Mouse (Mus musculus): Measurements from ENCODE around the gene Zfand2a. TPM values are rescaled to one million over a fixed set of nuclear protein-coding genes. Genes with fewer than 3 reads are reported as not detected.

The Zfand2a gene
- polyA plus RNA-seq, 1 experiment = 15.0 TPM

GRCm38 (mm10) chr5:139440926-139441725 is 43.2 kb downstream of the Zfand2a start:
- H3K79me2 ChIP-seq (ENCODE audit: control insufficient read depth, insufficient read depth) = no peaks in the 10 kb centered on the region
- no peak overlapping the region for H3K4me2 ChIP-seq (ENCODE audit: low read depth)
- H3ac ChIP-seq (ENCODE audit: control insufficient read depth, insufficient read length) = no peak overlapping the region
- no peak overlapping the region for H3K4me3 ChIP-seq
- H3K36me3 ChIP-seq (ENCODE audit: control insufficient read depth, insufficient read depth) = no peaks in the 10 kb centered on the region
- no peak for TF ChIP-seq MYOG (IDR thresholded peaks at IDR 0.05; ENCODE audit: control insufficient read depth in 1 of 3, insufficient read depth in 1 of 3, insufficient read length in 2 of 3, low read depth in 2 of 3)
- no peak for TF ChIP-seq TCF12 (IDR thresholded peaks at IDR 0.05; ENCODE audit: insufficient read depth, poor library complexity, severe bottlenecking)
- no peak for TF ChIP-seq USF1 (IDR thresholded peaks at IDR 0.05; ENCODE audit: low read depth)
- TF ChIP-seq POLR2AphosphoS2 (IDR thresholded peaks at IDR 0.05; ENCODE audit: insufficient read length, low read depth) = no peak
- no peak for TF ChIP-seq POLR2A (IDR thresholded peaks at IDR 0.05; ENCODE audit: insufficient read length, low read depth)
- TF ChIP-seq MAX (IDR thresholded peaks at IDR 0.05; ENCODE audit: low read depth) = no peak
- no peak for TF ChIP-seq MYOD1 (IDR thresholded peaks at IDR 0.05; ENCODE audit: control insufficient read depth in 1 of 3, insufficient read length in 2 of 3, low read depth in 2 of 3)
- TF ChIP-seq SRF (IDR thresholded peaks at IDR 0.05; ENCODE audit: control insufficient read depth, insufficient read length, low read depth) = no peak
- TF ChIP-seq E2F4 (IDR thresholded peaks at IDR 0.05; ENCODE audit: insufficient read depth) = no peak
- no peak for TF ChIP-seq CEBPB (IDR thresholded peaks at IDR 0.05; ENCODE audit: insufficient read depth, poor library complexity, severe bottlenecking)
- H3K27me3 ChIP-seq (ENCODE audit: control insufficient read depth, insufficient read depth, insufficient read length) = no peaks in the 10 kb centered on the region

- no peak overlapping the region for H3ac ChIP-seq (ENCODE audit: control insufficient read depth, insufficient read length)
- H3K4me3 ChIP-seq = no peak overlapping the region
- no peaks in the 10 kb centered on the region for H3K79me2 ChIP-seq (ENCODE audit: control insufficient read depth, insufficient read depth)
Observed at GRCm38 (mm10) chr5:139440451-139440850, 43.9 kb downstream of the Zfand2a start.

GRCm38 (mm10) chr5:139438440-139438839 is 45.9 kb downstream of the Zfand2a start:
- no peaks in the 10 kb centered on the region for H3K27me3 ChIP-seq (ENCODE audit: control insufficient read depth, insufficient read depth, insufficient read length)
- no peak overlapping the region for H3K4me2 ChIP-seq (ENCODE audit: low read depth)
- H3ac ChIP-seq (ENCODE audit: control insufficient read depth, insufficient read length) = no peak overlapping the region
- no peaks in the 10 kb centered on the region for H3K36me3 ChIP-seq (ENCODE audit: control insufficient read depth, insufficient read depth)
- H3K4me3 ChIP-seq = no peak overlapping the region
- TF ChIP-seq E2F4 (IDR thresholded peaks at IDR 0.05; ENCODE audit: insufficient read depth) = no peak
- no peak for TF ChIP-seq USF1 (IDR thresholded peaks at IDR 0.05; ENCODE audit: low read depth)
- no peaks in the 10 kb centered on the region for H3K79me2 ChIP-seq (ENCODE audit: control insufficient read depth, insufficient read depth)

More at GRCm38 (mm10) chr5:139440451-139440850, 43.9 kb downstream of the Zfand2a start:
- H3K4me2 ChIP-seq (ENCODE audit: low read depth) = no peak overlapping the region
- H3K36me3 ChIP-seq (ENCODE audit: control insufficient read depth, insufficient read depth) = no peaks in the 10 kb centered on the region
- no peak for TF ChIP-seq MAX (IDR thresholded peaks at IDR 0.05; ENCODE audit: low read depth)
- TF ChIP-seq TCF3 (IDR thresholded peaks at IDR 0.05; ENCODE audit: insufficient read length, low read depth) = no peak
- TF ChIP-seq CEBPB (IDR thresholded peaks at IDR 0.05; ENCODE audit: insufficient read depth, poor library complexity, severe bottlenecking) = no peak
- TF ChIP-seq E2F4 (IDR thresholded peaks at IDR 0.05; ENCODE audit: insufficient read depth) = no peak
- no peak for TF ChIP-seq REST (IDR thresholded peaks at IDR 0.05; ENCODE audit: insufficient read depth, insufficient read length)
- no peak for TF ChIP-seq MYOD1 (IDR thresholded peaks at IDR 0.05; ENCODE audit: control insufficient read depth in 1 of 3, insufficient read length in 2 of 3, low read depth in 2 of 3)
- TF ChIP-seq POLR2A (IDR thresholded peaks at IDR 0.05; ENCODE audit: insufficient read length, low read depth) = no peak
- TF ChIP-seq TCF12 (IDR thresholded peaks at IDR 0.05; ENCODE audit: insufficient read depth, poor library complexity, severe bottlenecking) = no peak
- TF ChIP-seq POLR2AphosphoS2 (IDR thresholded peaks at IDR 0.05; ENCODE audit: insufficient read length, low read depth) = no peak
- no peak for TF ChIP-seq MYOG (IDR thresholded peaks at IDR 0.05; ENCODE audit: control insufficient read depth in 1 of 3, insufficient read depth in 1 of 3, insufficient read length in 2 of 3, low read depth in 2 of 3)
- no peak for TF ChIP-seq USF1 (IDR thresholded peaks at IDR 0.05; ENCODE audit: low read depth)
- TF ChIP-seq SRF (IDR thresholded peaks at IDR 0.05; ENCODE audit: control insufficient read depth, insufficient read length, low read depth) = no peak
- H3K27me3 ChIP-seq (ENCODE audit: control insufficient read depth, insufficient read depth, insufficient read length) = no peaks in the 10 kb centered on the region

- no peaks in the 10 kb centered on the region for H3K36me3 ChIP-seq (ENCODE audit: control insufficient read depth, insufficient read depth)
- no peak overlapping the region for H3ac ChIP-seq (ENCODE audit: control insufficient read depth, insufficient read length)
- no peaks in the 10 kb centered on the region for H3K79me2 ChIP-seq (ENCODE audit: control insufficient read depth, insufficient read depth)
- no peak overlapping the region for H3K4me3 ChIP-seq
- H3K27me3 ChIP-seq (ENCODE audit: control insufficient read depth, insufficient read depth, insufficient read length) = no peaks in the 10 kb centered on the region
- TF ChIP-seq TCF12 (IDR thresholded peaks at IDR 0.05; ENCODE audit: insufficient read depth, poor library complexity, severe bottlenecking) (no peak), MYOD1 (IDR thresholded peaks at IDR 0.05; ENCODE audit: control insufficient read depth in 1 of 3, insufficient read length in 2 of 3, low read depth in 2 of 3) (no peak), MYOG (IDR thresholded peaks at IDR 0.05; ENCODE audit: control insufficient read depth in 1 of 3, insufficient read depth in 1 of 3, insufficient read length in 2 of 3, low read depth in 2 of 3) (no peak)
- H3K4me2 ChIP-seq (ENCODE audit: low read depth) = no peak overlapping the region
Observed at GRCm38 (mm10) chr5:139437769-139438168, 46.6 kb downstream of the Zfand2a start.

- no peaks in the 10 kb centered on the region for H3K79me2 ChIP-seq (ENCODE audit: control insufficient read depth, insufficient read depth)
- no peak overlapping the region for H3K4me3 ChIP-seq
- no peak overlapping the region for H3K4me2 ChIP-seq (ENCODE audit: low read depth)
- H3ac ChIP-seq (ENCODE audit: control insufficient read depth, insufficient read length) = no peak overlapping the region
- no peak for TF ChIP-seq TCF12 (IDR thresholded peaks at IDR 0.05; ENCODE audit: insufficient read depth, poor library complexity, severe bottlenecking)
- TF ChIP-seq USF1 (IDR thresholded peaks at IDR 0.05; ENCODE audit: low read depth) = no peak
- no peak for TF ChIP-seq TCF3 (IDR thresholded peaks at IDR 0.05; ENCODE audit: insufficient read length, low read depth)
- TF ChIP-seq SRF (IDR thresholded peaks at IDR 0.05; ENCODE audit: control insufficient read depth, insufficient read length, low read depth) = no peak
- TF ChIP-seq POLR2A (IDR thresholded peaks at IDR 0.05; ENCODE audit: insufficient read length, low read depth) = no peak
- TF ChIP-seq MAX (IDR thresholded peaks at IDR 0.05; ENCODE audit: low read depth) = no peak
- TF ChIP-seq REST (IDR thresholded peaks at IDR 0.05; ENCODE audit: insufficient read depth, insufficient read length) = no peak
- TF ChIP-seq CEBPB (IDR thresholded peaks at IDR 0.05; ENCODE audit: insufficient read depth, poor library complexity, severe bottlenecking) = no peak
- TF ChIP-seq MYOG (IDR thresholded peaks at IDR 0.05; ENCODE audit: control insufficient read depth in 1 of 3, insufficient read depth in 1 of 3, insufficient read length in 2 of 3, low read depth in 2 of 3) = no peak
- no peak for TF ChIP-seq POLR2AphosphoS2 (IDR thresholded peaks at IDR 0.05; ENCODE audit: insufficient read length, low read depth)
- TF ChIP-seq E2F4 (IDR thresholded peaks at IDR 0.05; ENCODE audit: insufficient read depth) = no peak
- no peak for TF ChIP-seq MYOD1 (IDR thresholded peaks at IDR 0.05; ENCODE audit: control insufficient read depth in 1 of 3, insufficient read length in 2 of 3, low read depth in 2 of 3)
- H3K36me3 ChIP-seq (ENCODE audit: control insufficient read depth, insufficient read depth) = no peaks in the 10 kb centered on the region
- no peaks in the 10 kb centered on the region for H3K27me3 ChIP-seq (ENCODE audit: control insufficient read depth, insufficient read depth, insufficient read length)
Observed at GRCm38 (mm10) chr5:139434940-139435339, 49.4 kb downstream of the Zfand2a start.
